Mouse (Mus musculus) heart, postnatal 0 days (tissue): Measurements from ENCODE around the gene Myo5a. TPM values are rescaled to one million over a fixed set of nuclear protein-coding genes. Genes with fewer than 3 reads are reported as not detected.

Experiments
- ATAC-seq: fragments of 200-750 bp; cut with Nextera tagmentation; 2 replicates; pipeline ENCODE4 v1.8.0; 2017; ENCODE audit warnings: low read depth, moderate number of reproducible peaks, moderate library complexity; ENCODE audit not compliant: insufficient read depth
- DNase-seq: peaks from one replicate; pipeline ENCODE4 v3.0.0-alpha.2; 2016; ENCODE audit warnings: low spot score
- H3K27ac ChIP-seq: fragments of 300-500 bp; sonication (generic); 2 replicates; pipeline ENCODE4 v1.5.1; 2014; ENCODE audit warnings: low read depth, mild to moderate bottlenecking
- H3K27me3 ChIP-seq: fragments of 300-500 bp; sonication (generic); 2 replicates; pipeline ENCODE4 v1.6.1; 2014; ENCODE audit warnings: low read length, mixed read lengths; ENCODE audit not compliant: control insufficient read depth, insufficient read depth
- H3K36me3 ChIP-seq: fragments of 300-500 bp; sonication (generic); replicated peaks from 2 replicates; pipeline ENCODE4 v1.6.1; 2014; ENCODE audit warnings: low read length, mixed read lengths; ENCODE audit not compliant: control insufficient read depth, insufficient read depth
- H3K4me1 ChIP-seq: fragments of 300-500 bp; sonication (generic); 2 replicates; pipeline ENCODE4 v1.6.1; 2014; ENCODE audit warnings: antibody characterized with exemption; ENCODE audit not compliant: control insufficient read depth, insufficient read depth
- H3K4me2 ChIP-seq: fragments of 300-500 bp; sonication (generic); 2 replicates; pipeline ENCODE4 v1.6.1; 2014; ENCODE audit warnings: low read depth, mild to moderate bottlenecking, low read length, moderate library complexity
- H3K4me3 ChIP-seq: fragments of 300-500 bp; sonication (generic); 2 replicates; pipeline ENCODE4 v1.5.1; 2014; ENCODE audit warnings: low read depth, low read length
- H3K9ac ChIP-seq: fragments of 300-500 bp; sonication (generic); replicated peaks from 2 replicates; pipeline ENCODE4 v1.6.1; 2014; ENCODE audit warnings: low read depth, low read length, mixed read lengths
- H3K9me3 ChIP-seq: fragments of 300-500 bp; sonication (generic); replicated peaks from 2 replicates; pipeline ENCODE4 v1.6.1; 2016; ENCODE audit warnings: low read length; ENCODE audit not compliant: control insufficient read depth
- CTCF ChIP-seq: IDR thresholded peaks from 2 replicates; pipeline ENCODE4 v1.5.1; 2016; ENCODE audit warnings: antibody characterized with exemption, control low read depth, low read depth
- EP300 ChIP-seq: IDR thresholded peaks from 2 replicates; pipeline ENCODE4 v1.6.1; 2016; ENCODE audit warnings: antibody characterized with exemption, low read depth
- WGBS: fragments of 180-500 bp; shearing (Covaris S2); extraction: QIAGEN DNeasy Blood & Tissue Kit; methylation state at CpG from one replicate; pipeline ENCODE4 v1.1.7; 2014; 5-methylcytosine and 5-hydroxymethylcytosine counted together
- polyA plus RNA-seq: library from polyadenylated mRNA; unstranded; fragments of >200 nt; fragmentation: Nextera tagmentation; extraction: Ambion mirVana; gene quantifications from 2 replicates; pipeline ENCODE4 v1.2.1, GENCODE M21; 2015
- total RNA-seq: library from RNA; depleted of rRNA; stranded (reverse); fragments of >200 nt; gene quantifications from 2 replicates; pipeline ENCODE4 v1.2.3, GENCODE M21; 2014; ENCODE audit warnings: low replicate concordance

Myo5a gene
- total and polyA plus RNA-seq, 2 experiments from 2014 or later = 3.6 to 7.1 TPM

DNA sequence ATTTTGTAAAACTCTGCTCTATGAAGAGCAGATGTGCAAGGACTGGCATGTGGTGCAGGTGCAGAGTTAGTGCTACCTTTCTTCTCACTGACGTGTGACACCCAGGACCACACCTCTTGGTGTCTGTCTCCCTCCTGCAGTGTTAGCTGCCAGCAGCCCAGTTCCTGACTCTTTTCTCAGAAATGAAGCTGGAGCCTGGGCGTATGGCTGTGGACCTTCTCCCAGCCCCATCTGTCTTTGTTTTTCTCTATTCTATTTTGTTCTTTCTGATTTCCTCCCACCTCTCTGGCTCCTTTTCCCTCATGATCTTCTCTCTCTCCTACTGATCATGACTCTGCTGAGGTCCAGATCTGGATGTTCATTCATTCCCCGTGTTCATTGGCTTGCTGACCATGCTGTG, 50.3 kb downstream of the Myo5a start:
- 93% methylated on average over 3 of the region's 3 CpGs for WGBS
- TF ChIP-seq EP300 = no peak
- TF ChIP-seq CTCF = no peak
- DNase-seq (no peak), ATAC-seq (no peak)
- no peak overlapping the region for H3K9ac ChIP-seq
- H3K27ac ChIP-seq = no peak overlapping the region
- no peaks in the 10 kb centered on the region for H3K27me3 ChIP-seq
- no peaks in the 10 kb centered on the region for H3K9me3 ChIP-seq
- H3K4me2 ChIP-seq = no peak overlapping the region
- H3K36me3 ChIP-seq = no peaks in the 10 kb centered on the region; the same call in 1 of the 2 replicates
- H3K4me3 ChIP-seq = no peak overlapping the region
- no peaks in the 10 kb centered on the region for H3K4me1 ChIP-seq

DNA sequence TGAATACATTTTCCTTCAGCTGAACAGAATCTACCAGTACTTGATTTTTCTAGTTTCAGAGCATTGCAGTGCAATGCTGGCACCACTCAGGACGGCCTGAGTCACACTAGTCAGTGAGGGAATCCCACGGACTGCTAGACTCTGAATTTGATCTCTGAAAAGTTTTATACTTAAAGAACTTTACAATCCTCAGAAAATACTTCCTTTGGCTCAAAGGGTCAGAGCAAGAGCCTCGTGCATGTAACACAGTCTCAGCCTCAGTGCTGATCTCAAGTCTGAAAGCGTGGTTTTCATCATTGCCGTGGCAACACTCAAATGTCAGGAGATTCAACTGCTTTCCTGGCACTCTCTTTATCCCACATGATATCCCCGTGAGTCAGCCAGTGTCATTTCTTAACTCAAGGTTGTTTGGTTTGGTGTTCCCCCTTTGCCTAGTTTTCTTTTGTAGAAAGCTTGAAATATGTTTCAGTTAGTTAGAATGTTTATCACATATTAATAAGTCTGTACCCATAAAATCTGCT, 53.4 kb downstream of the Myo5a start:
- H3K4me2 ChIP-seq = no peak overlapping the region
- DNase-seq (no peak), ATAC-seq (no peak)
- H3K9ac ChIP-seq = no peak overlapping the region
- no peak overlapping the region for H3K4me3 ChIP-seq
- no peaks in the 10 kb centered on the region for H3K4me1 ChIP-seq
- H3K36me3 ChIP-seq = no peaks in the 10 kb centered on the region; the same call in none of the 2 replicates
- 55% methylated on average over 6 of the region's 6 CpGs for WGBS
- no peak for TF ChIP-seq EP300
- no peak for TF ChIP-seq CTCF
- no peaks in the 10 kb centered on the region for H3K9me3 ChIP-seq
- no peaks in the 10 kb centered on the region for H3K27me3 ChIP-seq
- H3K27ac ChIP-seq = no peak overlapping the region

DNA sequence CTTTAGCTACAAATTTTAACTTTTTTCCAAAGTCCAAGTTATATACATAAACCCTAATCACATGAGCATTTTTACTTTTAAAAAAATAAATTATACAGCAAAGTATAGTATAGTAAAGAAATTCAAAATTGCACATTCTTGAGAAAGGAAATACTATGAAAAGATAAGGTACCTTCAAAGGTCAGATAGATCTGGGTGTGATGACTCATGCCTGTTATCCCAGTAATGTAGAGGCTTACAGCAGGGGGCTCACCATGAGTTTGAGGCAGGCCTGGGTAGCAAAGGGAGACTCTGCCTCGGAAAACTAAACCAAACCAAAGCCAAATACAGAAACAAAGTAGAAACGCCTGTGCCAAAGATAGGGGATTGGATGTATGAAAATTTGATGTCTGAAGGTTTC, 59.7 kb downstream of the Myo5a start:
- Histone ChIP-seq H3K4me1 (no peaks in the 10 kb centered on the region), H3K36me3 (peaks cover 12% of the 10 kb centered on the region), H3K9me3 (no peaks in the 10 kb centered on the region), H3K9ac (no peak overlapping the region), H3K27me3 (no peaks in the 10 kb centered on the region), H3K27ac (no peak overlapping the region), H3K4me2 (no peak overlapping the region), H3K4me3 (no peak overlapping the region)
- no peak for DNase-seq
- 58% methylated on average over 2 of the region's 2 CpGs for WGBS
- TF ChIP-seq CTCF = no peak
- no peak for TF ChIP-seq EP300
- no peak for ATAC-seq

DNA sequence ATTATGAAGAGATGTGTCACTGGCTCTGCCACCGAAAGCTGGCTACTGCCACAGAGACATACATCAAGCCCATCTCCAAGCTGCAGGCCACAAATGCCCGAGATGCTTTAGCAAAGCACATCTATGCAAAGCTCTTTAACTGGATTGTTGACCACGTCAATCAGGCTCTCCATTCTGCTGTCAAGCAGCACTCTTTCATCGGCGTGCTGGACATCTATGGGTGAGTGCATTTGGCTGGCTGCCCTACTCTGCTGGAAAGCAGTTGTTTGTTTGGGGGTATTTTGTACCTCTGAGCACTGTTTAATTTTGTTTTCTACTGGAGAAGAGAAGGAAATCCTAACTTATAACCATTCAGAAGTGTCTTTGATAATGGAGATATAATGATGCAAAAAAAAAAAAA, 76.1 kb downstream of the Myo5a start:
- WGBS = 31% methylated on average over 5 of the region's 5 CpGs
- no peak overlapping the region for H3K27ac ChIP-seq
- H3K9ac ChIP-seq = no peak overlapping the region
- H3K4me2 ChIP-seq = no peak overlapping the region
- H3K9me3 ChIP-seq = no peaks in the 10 kb centered on the region
- H3K36me3 ChIP-seq = peaks cover 20% of the 10 kb centered on the region
- DNase-seq (no peak), ATAC-seq (no peak)
- TF ChIP-seq CTCF (no peak), EP300 (no peak)
- no peak overlapping the region for H3K4me3 ChIP-seq
- no peaks in the 10 kb centered on the region for H3K4me1 ChIP-seq
- H3K27me3 ChIP-seq = no peaks in the 10 kb centered on the region

DNA sequence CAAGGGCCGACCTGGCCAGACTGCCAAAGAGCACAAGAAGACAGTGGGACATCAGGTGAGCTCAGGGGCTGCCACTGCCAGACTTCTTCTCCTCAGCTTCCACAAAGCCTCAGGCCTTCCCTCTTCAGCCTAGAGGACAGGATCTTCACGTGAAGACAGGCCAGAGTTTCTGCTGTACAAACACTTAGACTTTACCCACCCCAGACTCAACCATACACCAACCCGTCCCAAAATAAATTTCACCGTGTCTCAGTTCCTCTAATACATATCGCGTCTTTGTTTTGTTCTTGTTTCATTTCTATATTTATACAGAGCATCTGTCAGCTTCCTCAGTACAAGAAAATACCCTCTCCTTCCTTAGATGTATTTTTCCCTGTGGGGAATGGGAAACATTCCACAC, 89.7 kb downstream of the Myo5a start:
- H3K36me3 ChIP-seq = peaks cover 22% of the 10 kb centered on the region; the same call in 1 of the 2 replicates
- H3K4me3 ChIP-seq = no peak overlapping the region
- no peak for ATAC-seq
- 47% methylated on average over 6 of the region's 6 CpGs for WGBS
- H3K4me2 ChIP-seq = no peak overlapping the region
- H3K9me3 ChIP-seq = no peaks in the 10 kb centered on the region
- DNase-seq = no peak
- peak overlapping the region; percentile 55; the same call in 1 of the 2 replicates for H3K27ac ChIP-seq
- no peaks in the 10 kb centered on the region for H3K27me3 ChIP-seq
- H3K9ac ChIP-seq = no peak overlapping the region
- TF ChIP-seq EP300 (no peak), CTCF (no peak)
- H3K4me1 ChIP-seq = peaks cover 16% of the 10 kb centered on the region

DNA sequence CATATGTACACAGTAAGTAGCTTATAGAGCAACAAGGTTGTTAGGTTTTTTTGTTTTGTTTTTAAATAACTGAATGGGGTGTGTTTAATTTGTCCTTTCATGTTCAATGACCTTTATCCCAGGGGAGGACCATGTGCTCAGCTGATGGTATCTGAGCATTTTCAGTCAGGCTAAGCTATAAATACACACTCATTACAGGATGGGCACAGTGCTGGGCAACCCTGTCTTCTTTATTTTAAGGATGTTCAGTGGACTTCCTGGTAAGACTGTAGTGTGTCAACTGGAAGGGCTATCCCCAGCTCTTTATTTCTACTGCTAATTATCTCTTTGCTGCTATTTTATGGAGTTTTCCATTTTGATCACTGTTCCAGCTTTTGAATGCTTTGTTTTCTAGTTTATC, 92.8 kb downstream of the Myo5a start:
- Histone ChIP-seq H3K9ac (no peak overlapping the region), H3K27ac (peak overlapping the region; percentile 34; the same call in 1 of the 2 replicates), H3K4me3 (no peak overlapping the region), H3K4me2 (no peak overlapping the region), H3K4me1 (peaks cover 16% of the 10 kb centered on the region), H3K36me3 (peaks cover 29% of the 10 kb centered on the region), H3K9me3 (no peaks in the 10 kb centered on the region), H3K27me3 (no peaks in the 10 kb centered on the region)
- DNase-seq = peak; percentile 10
- no peak for TF ChIP-seq EP300
- peak; percentile 44; the same call in 1 of the 2 replicates for ATAC-seq
